Mouse (Mus musculus): ENCODE measurements at regions not wholly inside any gene's neighbourhood (a gene's known extent, or its start where the extent isn't known, plus 50 kb on each side); places are given as distances from the start of the nearest gene placed in this dataset.

GRCm38 (mm10) chr4:55169063-55169462 is 180.8 kb upstream of the Rad23b start:
- TF ChIP-seq CTCF (conservative IDR thresholded peaks at IDR 0.05; ENCODE audit: low read length) (no peak), NANOG (IDR thresholded peaks at IDR 0.05; ENCODE audit: borderline replicate concordance, low read length) (no peak)
